31 mouse cellular contexts compared by ENCODE assay signal in the genomic region with DNA sequence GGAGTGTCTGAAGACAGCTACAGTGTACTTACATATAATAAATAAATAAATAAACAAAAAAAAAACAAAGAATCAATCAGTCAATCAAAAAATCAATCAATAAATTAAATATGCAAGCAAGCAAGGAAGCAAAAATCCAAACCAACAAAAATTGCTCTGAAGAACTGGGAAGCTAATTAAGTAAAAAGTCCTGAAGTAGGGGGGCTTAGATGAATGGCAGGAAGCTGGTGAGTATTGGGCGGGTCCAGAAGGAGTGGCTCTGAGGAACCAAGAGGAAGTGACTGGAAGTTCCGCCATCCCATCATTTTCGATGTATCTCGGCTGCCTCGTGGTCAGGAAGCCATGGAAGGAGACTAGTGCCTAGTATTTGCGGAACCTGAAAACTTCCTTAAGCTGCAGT. TPM values are rescaled to one million over a fixed set of nuclear protein-coding genes. Genes with fewer than 3 reads are reported as not detected.
"Had no signal": no experiment of that assay in that cellular context is flagged by ENCODE, and none has a peak within 500 bp of the region (broad histone marks: within the 10 kb centered on the region; RNA-seq: fewer than 3 reads in every experiment).

Rex2 (plus strand) TSS at position 301 of the 400 bp plus-strand sequence.

RNA-seq across cellular contexts. Expression of gene Rex2, which starts in this region (rescaled TPM):
- total RNA-seq: liver, adult 2 months; megakaryocyte, adult 5-6 weeks; megakaryocyte-erythroid progenitor cell, adult 5-6 weeks; midbrain, postnatal 0 days; monocyte, adult 5-6 weeks had no signal
- polyA plus RNA-seq: limb, embryonic 10.5 days; limb, embryonic 11.5 days; limb, embryonic 12.5 days; limb, embryonic 13.5 days; limb, embryonic 14.5 days; limb, embryonic 15.5 days; liver, adult 2 months; liver, embryonic 11.5 days; liver, embryonic 12.5 days; liver, embryonic 13.5 days; liver, embryonic 14.5 days; liver, embryonic 15.5 days; liver, embryonic 16.5 days; liver, postnatal 0 days; lung, adult 2 months; lung, embryonic 14.5 days; lung, embryonic 15.5 days; lung, embryonic 16.5 days; lung, postnatal 0 days; macrophage; midbrain, embryonic 11.5 days; midbrain, embryonic 12.5 days; midbrain, embryonic 13.5 days; midbrain, embryonic 14.5 days; midbrain, embryonic 16.5 days; midbrain, postnatal 0 days; neural tube, embryonic 11.5 days; neural tube, embryonic 12.5 days had no signal
